Mouse (Mus musculus): ENCODE results near the gene Psmc3ip. TPM values are rescaled to one million over a fixed set of nuclear protein-coding genes. Genes with fewer than 3 reads are reported as not detected.
"Not testable (repeated sequence)": the region's sequence is repeated elsewhere in the genome, so short reads cannot be mapped to it uniquely, and the experiment has no call there.

Psmc3ip gene
- total and polyA plus RNA-seq, 2 experiments from 2014 or later = 9.5 to 19.2 TPM

GRCm38 (mm10) chr11:101128996-101129577 is 33.9 kb upstream of the Psmc3ip start:
- H3K9ac ChIP-seq = no peak overlapping the region
- H3K36me3 ChIP-seq (ENCODE audit: insufficient read depth) = peaks cover 20% of the 10 kb centered on the region
- no peak overlapping the region for H3K27ac ChIP-seq (ENCODE audit: low read depth, low read length)
- WGBS = 84% methylated on average over 11 of the region's 11 CpGs
- ATAC-seq (no peak), DNase-seq (no peak)
- no peaks in the 10 kb centered on the region for H3K4me1 ChIP-seq (ENCODE audit: insufficient read depth)
- no peak overlapping the region for H3K4me3 ChIP-seq (ENCODE audit: low read depth, low read length)
- H3K9me3 ChIP-seq (ENCODE audit: low read length) = no peaks in the 10 kb centered on the region
- H3K27me3 ChIP-seq (ENCODE audit: insufficient read depth, low read length) = no peaks in the 10 kb centered on the region
- H3K4me2 ChIP-seq (ENCODE audit: low read depth) = no peak overlapping the region
- TF ChIP-seq CTCF (IDR thresholded peaks at IDR 0.05; ENCODE audit: low read depth) = no peak

GRCm38 (mm10) chr11:101127075-101127474 is 31.8 kb upstream of the Psmc3ip start:
- H3K4me1 ChIP-seq (ENCODE audit: insufficient read depth) = no peaks in the 10 kb centered on the region
- 78% methylated on average over 1 of the region's 1 CpGs for WGBS
- peak; percentile 33 for TF ChIP-seq CTCF (IDR thresholded peaks at IDR 0.05; ENCODE audit: low read depth)

GRCm38 (mm10) chr11:101125008-101125407 is 29.8 kb upstream of the Psmc3ip start:
- H3K9me3 ChIP-seq (ENCODE audit: low read length); H3K4me2 ChIP-seq (ENCODE audit: low read depth); H3K4me1 ChIP-seq (ENCODE audit: insufficient read depth); DNase-seq; H3K4me3 ChIP-seq (ENCODE audit: low read depth, low read length); H3K9ac ChIP-seq; H3K27ac ChIP-seq (ENCODE audit: low read depth, low read length); ATAC-seq; H3K27me3 ChIP-seq (ENCODE audit: insufficient read depth, low read length): not testable (repeated sequence)
- H3K36me3 ChIP-seq (ENCODE audit: insufficient read depth) = peaks cover 32% of the 10 kb centered on the region
- 97% methylated on average over 7 of the region's 9 CpGs for WGBS

More at GRCm38 (mm10) chr11:101127075-101127474, 31.8 kb upstream of the Psmc3ip start:
- no peaks in the 10 kb centered on the region for H3K9me3 ChIP-seq (ENCODE audit: low read length)
- no peaks in the 10 kb centered on the region for H3K27me3 ChIP-seq (ENCODE audit: insufficient read depth, low read length)
- no peak overlapping the region for H3K4me3 ChIP-seq (ENCODE audit: low read depth, low read length)
- no peak overlapping the region for H3K4me2 ChIP-seq (ENCODE audit: low read depth)
- no peak overlapping the region for H3K9ac ChIP-seq
- DNase-seq (no peak), ATAC-seq (no peak)
- no peak overlapping the region for H3K27ac ChIP-seq (ENCODE audit: low read depth, low read length)
- H3K36me3 ChIP-seq (ENCODE audit: insufficient read depth) = peaks cover 32% of the 10 kb centered on the region

GRCm38 (mm10) chr11:101124494-101124893 is 29.3 kb upstream of the Psmc3ip start:
- not testable (repeated sequence) for H3K9me3 ChIP-seq (ENCODE audit: low read length); ATAC-seq; H3K4me2 ChIP-seq (ENCODE audit: low read depth); H3K4me1 ChIP-seq (ENCODE audit: insufficient read depth); H3K9ac ChIP-seq; H3K4me3 ChIP-seq (ENCODE audit: low read depth, low read length); H3K27ac ChIP-seq (ENCODE audit: low read depth, low read length); DNase-seq; H3K27me3 ChIP-seq (ENCODE audit: insufficient read depth, low read length)
- H3K36me3 ChIP-seq (ENCODE audit: insufficient read depth) = peaks cover 32% of the 10 kb centered on the region
- WGBS = 97% methylated on average over 8 of the region's 8 CpGs

- WGBS = 21% methylated on average over 19 of the region's 19 CpGs
These were observed 25.4 kb upstream of the Psmc3ip start for GRCm38 (mm10) chr11:101120545-101121188.

GRCm38 (mm10) chr11:101119761-101120544 is 24.7 kb upstream of the Psmc3ip start, which contains the start of the genes Retreg3 and Tubg1:
Gene Retreg3, minus strand, starts transcription at chr11:101119893.
Gene Tubg1, plus strand, starts transcription at chr11:101119938.
- H3K4me1 ChIP-seq (ENCODE audit: insufficient read depth) = peaks cover 17% of the 10 kb centered on the region
- peak; percentile 6; the same call in 1 of the 2 replicates for TF ChIP-seq CTCF (IDR thresholded peaks at IDR 0.05; ENCODE audit: low read depth)
- H3K9ac ChIP-seq = peak within 1 kb of the TSS; percentile 94
- peak within 1 kb of the TSS; percentile 75 for H3K4me3 ChIP-seq (ENCODE audit: low read depth, low read length)
- DNase-seq = peak; percentile 100
- H3K36me3 ChIP-seq (ENCODE audit: insufficient read depth) = peaks cover 15% of the 10 kb centered on the region; the same call in 1 of the 2 replicates
- peak within 1 kb of the TSS; percentile 88 for H3K4me2 ChIP-seq (ENCODE audit: low read depth)
- no peaks in the 10 kb centered on the region for H3K9me3 ChIP-seq (ENCODE audit: low read length)
- peak; percentile 98 for ATAC-seq
- peak within 1 kb of the TSS; percentile 94 for H3K27ac ChIP-seq (ENCODE audit: low read depth, low read length)
- WGBS = 4% methylated on average over 61 of the region's 61 CpGs
- no peaks in the 10 kb centered on the region for H3K27me3 ChIP-seq (ENCODE audit: insufficient read depth, low read length)

More at GRCm38 (mm10) chr11:101120545-101121188, 25.4 kb upstream of the Psmc3ip start:
- Histone ChIP-seq H3K9me3 (ENCODE audit: low read length) (no peaks in the 10 kb centered on the region), H3K36me3 (ENCODE audit: insufficient read depth) (peaks cover 22% of the 10 kb centered on the region), H3K4me3 (ENCODE audit: low read depth, low read length) (peak overlapping the region; percentile 75), H3K4me2 (ENCODE audit: low read depth) (peak overlapping the region; percentile 88), H3K27ac (ENCODE audit: low read depth, low read length) (peak overlapping the region; percentile 81; the same call in 1 of the 2 replicates), H3K27me3 (ENCODE audit: insufficient read depth, low read length) (no peaks in the 10 kb centered on the region), H3K9ac (peak overlapping the region; percentile 74), H3K4me1 (ENCODE audit: insufficient read depth) (peaks cover 17% of the 10 kb centered on the region)
- no peak for ATAC-seq
- TF ChIP-seq CTCF (IDR thresholded peaks at IDR 0.05; ENCODE audit: low read depth) = no peak
- DNase-seq = no peak
